Mouse (Mus musculus) ES-E14 (cell line): ENCODE data around the gene Lama4. TPM values are rescaled to one million over a fixed set of nuclear protein-coding genes. Genes with fewer than 3 reads are reported as not detected.
A peak's percentile ranks its signal among the peaks of the same experiment; 100 is the strongest.

Source experiments
- DNase-seq: peaks from one replicate; pipeline ENCODE4 v3.0.0-alpha.2; 2013; ENCODE audit warnings: low read depth, low spot score
- H3K27ac ChIP-seq: 2 replicates; pipeline ENCODE4 v1.5.1; 2012; ENCODE audit warnings: low read depth, mild to moderate bottlenecking, low read length, moderate library complexity, mixed read lengths; ENCODE audit not compliant: poor library complexity, insufficient read depth, severe bottlenecking
- H3K36me3 ChIP-seq: 2 replicates; pipeline ENCODE4 v1.6.1; 2012; ENCODE audit warnings: mild to moderate bottlenecking, low read length, moderate library complexity, mixed read lengths; ENCODE audit not compliant: control insufficient read depth, poor library complexity, insufficient read depth, severe bottlenecking
- H3K4me1 ChIP-seq, 2 experiments: fragments of 150-350 bp in 1 of 2; sonication (generic) in 1 of 2; 2 replicates each; pipeline ENCODE4 v1.6.1; 2012; ENCODE audit warnings: low read length in 2 of 2, mild to moderate bottlenecking in 1 of 2, mixed read lengths in 1 of 2; ENCODE audit not compliant: control insufficient read depth in 2 of 2, insufficient read depth in 2 of 2, poor library complexity in 1 of 2
- H3K4me3 ChIP-seq, 2 experiments: fragments of 150-350 bp in 1 of 2; sonication (generic) in 1 of 2; 2 replicates each; pipeline ENCODE4 v1.5.1; 2012; ENCODE audit warnings: low read length in 2 of 2, low read depth in 1 of 2, mild to moderate bottlenecking in 1 of 2, mixed read lengths in 1 of 2; ENCODE audit not compliant: insufficient read depth in 1 of 2, poor library complexity in 1 of 2, severe bottlenecking in 1 of 2
- H3K9ac ChIP-seq: 2 replicates; pipeline ENCODE4 v1.6.1; 2012; ENCODE audit warnings: low read depth, mild to moderate bottlenecking, low read length, mixed read lengths; ENCODE audit not compliant: poor library complexity, insufficient read depth, severe bottlenecking
- H3K9me3 ChIP-seq: fragments of 150-350 bp; sonication (generic); 2 replicates; pipeline ENCODE4 v1.6.1; 2012; ENCODE audit warnings: low read depth, mild to moderate bottlenecking, low read length; ENCODE audit not compliant: control insufficient read depth, insufficient read depth
- CHD2 ChIP-seq: IDR thresholded peaks from 2 replicates; pipeline ENCODE4 v1.6.1; 2014; ENCODE audit warnings: mild to moderate bottlenecking, low read depth, low read length, inconsistent platforms
- HCFC1 ChIP-seq: IDR thresholded peaks from 2 replicates; pipeline ENCODE4 v1.6.1; 2012; ENCODE audit warnings: low read length, inconsistent platforms, borderline replicate concordance; ENCODE audit not compliant: insufficient read depth
- MAFK ChIP-seq: IDR thresholded peaks from 2 replicates; pipeline ENCODE4 v1.6.1; 2014; ENCODE audit warnings: mild to moderate bottlenecking, low read depth, low read length, inconsistent platforms; ENCODE audit not compliant: insufficient read depth
- ZC3H11A ChIP-seq: IDR thresholded peaks from 2 replicates; pipeline ENCODE4 v1.6.1; 2012; ENCODE audit warnings: low read depth, mild to moderate bottlenecking, inconsistent platforms, low read length, borderline replicate concordance
- ZNF384 ChIP-seq: IDR thresholded peaks from 2 replicates; pipeline ENCODE4 v1.6.1; 2012; ENCODE audit warnings: low read depth, low read length, inconsistent platforms
- in situ Hi-C, 2 experiments: fragments of 600-800 bp; cut with MboI; formaldehyde crosslinking; loops; one replicate each; pipeline ENCODE4 v1.15.1; 2025; ENCODE audit warnings: low sequenced_read_pairs in 2 of 2, inconsistent platforms in 1 of 2; ENCODE audit not compliant: unreplicated experiment in 2 of 2
- total RNA-seq: library from RNA; depleted of rRNA; stranded (reverse); fragments of 300-350 nt; gene quantifications from 2 replicates; pipeline ENCODE4 v1.2.3, GENCODE M21; 2012

The Lama4 gene
- total RNA-seq, 1 experiment = 3.6 TPM

DNA sequence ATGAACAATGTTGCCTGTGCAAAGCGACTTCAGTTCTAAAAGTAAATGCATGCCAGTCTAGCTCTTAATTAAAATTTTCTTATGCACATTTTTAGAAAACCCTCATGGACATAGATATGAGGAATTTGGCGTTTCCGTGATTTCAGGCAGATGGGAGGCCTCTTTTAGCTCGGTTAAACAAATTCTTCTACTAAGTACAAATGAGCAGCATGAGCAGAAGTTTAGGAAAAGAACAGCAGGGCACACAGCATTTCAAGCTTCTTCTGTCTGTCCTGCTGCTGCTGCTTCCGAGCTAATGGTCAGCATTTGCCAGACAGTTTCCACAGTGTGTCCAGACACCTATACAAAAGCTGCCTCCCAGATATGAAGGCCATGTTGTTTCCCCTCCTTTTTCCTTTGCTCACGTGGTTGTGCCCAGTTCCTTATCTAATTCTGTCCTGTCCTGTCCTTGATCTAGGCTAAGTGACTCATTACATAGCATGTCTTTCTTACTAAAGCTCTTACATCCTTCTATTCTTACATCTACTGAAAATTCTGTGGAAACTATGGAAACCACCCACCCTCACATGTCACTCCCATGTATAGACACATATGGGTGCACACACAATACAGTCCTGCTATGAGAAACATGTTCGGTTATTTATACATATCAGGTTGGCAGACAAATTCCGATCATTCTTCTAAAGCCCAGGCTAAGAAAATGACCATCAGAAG is 84.4 kb downstream of the Lama4 start:
- TF ChIP-seq HCFC1 = no peak
- TF ChIP-seq MAFK = no peak
- TF ChIP-seq CHD2 = no peak
- Histone ChIP-seq H3K27ac (no peak overlapping the region), H3K4me3 (no peak overlapping the region), H3K9ac (no peak overlapping the region), H3K36me3 (no peaks in the 10 kb centered on the region), H3K4me1 (no peaks in the 10 kb centered on the region), H3K9me3 (no peaks in the 10 kb centered on the region)
- no peak for DNase-seq
- in situ Hi-C loops = loop anchor here in 1 of 2 experiments (25.0 kb wide), 1 partner anchor 162 kb away; no protein-coding TSS in a partner anchor

DNA sequence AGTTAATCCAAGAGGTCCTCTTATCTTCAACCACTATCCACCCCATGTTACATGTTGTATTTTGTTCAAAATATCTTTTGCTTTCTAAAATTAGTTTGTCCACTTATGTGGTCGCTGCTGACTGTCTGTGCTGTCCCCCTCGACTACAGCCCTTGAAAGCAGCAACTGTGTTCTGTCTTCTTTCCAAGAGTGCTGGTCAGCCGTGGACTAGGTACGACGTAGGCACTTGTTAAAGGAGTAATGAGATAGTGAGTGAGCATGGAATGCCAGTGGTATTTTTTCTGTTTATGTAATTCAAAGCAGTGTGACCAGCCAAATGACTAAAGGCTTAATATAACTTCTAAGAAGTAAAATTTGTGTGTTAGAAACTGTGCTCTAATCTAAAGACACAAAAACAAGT is 90.7 kb downstream of the Lama4 start:
- no peak for DNase-seq
- Histone ChIP-seq H3K4me3 (no peak overlapping the region), H3K27ac (no peak overlapping the region), H3K9ac (no peak overlapping the region), H3K36me3 (no peaks in the 10 kb centered on the region), H3K9me3 (no peaks in the 10 kb centered on the region), H3K4me1 (no peaks in the 10 kb centered on the region)
- in situ Hi-C loops = no loop called here
- TF ChIP-seq ZC3H11A = no peak
- no peak for TF ChIP-seq CHD2
- no peak for TF ChIP-seq ZNF384
- TF ChIP-seq HCFC1 = no peak
- no peak for TF ChIP-seq MAFK

DNA sequence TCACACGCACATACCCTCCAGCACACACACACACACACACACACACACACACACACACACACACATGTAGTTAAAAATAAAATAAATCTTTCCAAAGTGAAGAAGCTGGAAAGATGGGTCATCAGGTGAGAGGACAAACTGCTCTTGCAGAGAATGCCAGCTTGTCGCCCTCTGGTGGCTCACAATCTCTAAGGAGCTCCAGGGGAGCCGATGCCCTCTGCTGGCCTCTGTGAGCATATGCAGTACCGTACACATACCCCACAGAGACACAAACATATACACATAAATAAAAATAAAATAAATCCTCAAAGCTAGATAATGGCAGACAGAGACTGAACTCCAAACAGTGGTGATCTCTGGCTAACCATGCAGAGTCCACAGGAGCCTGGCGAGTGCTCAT is 99.4 kb downstream of the Lama4 start:
- H3K9ac ChIP-seq = no peak overlapping the region
- no peak for TF ChIP-seq HCFC1
- TF ChIP-seq ZNF384 = 0 out of 2 replicates have a peak, but pooled peaks have one; percentile 50
- TF ChIP-seq CHD2 = no peak
- TF ChIP-seq MAFK = no peak
- peak; percentile 91 for TF ChIP-seq ZC3H11A
- no peaks in the 10 kb centered on the region for H3K9me3 ChIP-seq
- H3K4me3 ChIP-seq = no peak overlapping the region
- H3K36me3 ChIP-seq = no peaks in the 10 kb centered on the region
- in situ Hi-C loops = no loop called here
- DNase-seq = peak; percentile 71
- H3K4me1 ChIP-seq = no peaks in the 10 kb centered on the region
- H3K27ac ChIP-seq = no peak overlapping the region

GRCm38 (mm10) chr10:39065449-39065848 is 100.1 kb downstream of the Lama4 start:
- Histone ChIP-seq H3K9me3 (no peaks in the 10 kb centered on the region), H3K4me3 (no peak overlapping the region), H3K9ac (no peak overlapping the region), H3K4me1 (no peaks in the 10 kb centered on the region), H3K36me3 (no peaks in the 10 kb centered on the region), H3K27ac (no peak overlapping the region)
- in situ Hi-C loops = no loop called here
- DNase-seq = no peak
- TF ChIP-seq MAFK (no peak), ZC3H11A (no peak), ZNF384 (no peak)

GRCm38 (mm10) chr10:39066061-39066460 is 100.7 kb downstream of the Lama4 start:
- no peaks in the 10 kb centered on the region for H3K4me1 ChIP-seq
- H3K27ac ChIP-seq = no peak overlapping the region
- TF ChIP-seq HCFC1 (no peak), ZC3H11A (no peak), MAFK (no peak), CHD2 (no peak), ZNF384 (no peak)
- H3K9me3 ChIP-seq = no peaks in the 10 kb centered on the region
- in situ Hi-C loops = no loop called here
- H3K4me3 ChIP-seq = no peak overlapping the region
- no peaks in the 10 kb centered on the region for H3K36me3 ChIP-seq
- DNase-seq = no peak
- no peak overlapping the region for H3K9ac ChIP-seq
